Mouse (Mus musculus): ENCODE measurements around the gene Rab40c.

DNA sequence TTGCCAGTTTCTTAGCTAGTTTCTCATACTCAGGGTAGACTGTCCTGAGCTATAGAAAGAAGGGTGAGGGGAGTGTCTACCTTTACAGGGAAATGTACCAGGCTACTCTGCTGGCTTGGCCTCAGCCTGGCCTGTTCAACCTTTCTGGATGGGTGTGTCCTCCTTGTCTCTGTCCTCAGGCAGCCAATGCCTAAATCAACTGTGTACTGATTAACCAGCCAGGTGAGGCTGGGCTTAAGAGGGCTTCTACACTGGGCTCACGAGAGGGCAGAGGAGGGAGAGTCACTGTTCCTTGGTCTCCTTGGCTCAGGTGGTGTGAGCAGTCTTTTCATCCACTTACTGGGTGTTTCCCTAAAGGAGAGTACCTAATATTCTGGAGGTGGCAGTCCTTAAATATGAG lies 48.6 kb upstream of the Rab40c start:
- TF ChIP-seq POLR2A (IDR thresholded peaks at IDR 0.05; ENCODE audit: insufficient read length, low read depth), result no peak
- no peak for TF ChIP-seq POLR2AphosphoS2 (IDR thresholded peaks at IDR 0.05; ENCODE audit: insufficient read length, low read depth)
- TF ChIP-seq MAX (IDR thresholded peaks at IDR 0.05; ENCODE audit: low read depth), result no peak
- no peak for TF ChIP-seq TCF12 (IDR thresholded peaks at IDR 0.05; ENCODE audit: insufficient read depth, poor library complexity, severe bottlenecking)
- no peak for TF ChIP-seq USF1 (IDR thresholded peaks at IDR 0.05; ENCODE audit: low read depth)
- TF ChIP-seq TCF3 (IDR thresholded peaks at IDR 0.05; ENCODE audit: insufficient read length, low read depth), result no peak
